Mouse (Mus musculus): Measurements from ENCODE around the gene Arid1a. TPM values are rescaled to one million over a fixed set of nuclear protein-coding genes. Genes with fewer than 3 reads are reported as not detected.
A peak's percentile ranks its signal among the peaks of the same experiment; 100 is the strongest.
"Not testable (repeated sequence)": the region's sequence is repeated elsewhere in the genome, so short reads cannot be mapped to it uniquely, and the experiment has no call there.

Gene Arid1a
- total and polyA plus RNA-seq, 3 experiments: 45.9 to 74.0 (median 48.6) TPM

- no peak for DNase-seq
Observed at GRCm38 (mm10) chr4:133652746-133653145, 103.8 kb downstream of the Arid1a start.

DNA sequence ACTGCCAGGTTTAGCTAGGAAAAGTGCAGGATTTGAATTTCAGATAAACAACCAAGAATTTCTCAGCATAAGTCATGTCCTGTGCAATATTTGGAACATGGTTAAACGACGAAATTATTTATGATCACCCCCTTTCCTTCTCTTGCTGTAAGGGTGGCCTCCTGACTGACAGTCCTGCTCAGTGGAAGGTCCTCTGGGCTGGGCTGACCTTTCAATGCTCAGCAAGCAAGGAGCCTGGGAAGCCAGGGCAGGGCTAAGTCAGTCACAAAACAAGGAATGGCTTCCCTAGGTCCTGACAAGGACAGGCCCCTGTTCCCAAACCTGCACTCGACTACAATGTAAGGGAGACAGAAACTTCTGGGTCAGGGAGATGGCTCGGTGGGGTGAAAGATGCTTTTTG, 104.6 kb downstream of the Arid1a start:
- DNase-seq: no peak

DNA sequence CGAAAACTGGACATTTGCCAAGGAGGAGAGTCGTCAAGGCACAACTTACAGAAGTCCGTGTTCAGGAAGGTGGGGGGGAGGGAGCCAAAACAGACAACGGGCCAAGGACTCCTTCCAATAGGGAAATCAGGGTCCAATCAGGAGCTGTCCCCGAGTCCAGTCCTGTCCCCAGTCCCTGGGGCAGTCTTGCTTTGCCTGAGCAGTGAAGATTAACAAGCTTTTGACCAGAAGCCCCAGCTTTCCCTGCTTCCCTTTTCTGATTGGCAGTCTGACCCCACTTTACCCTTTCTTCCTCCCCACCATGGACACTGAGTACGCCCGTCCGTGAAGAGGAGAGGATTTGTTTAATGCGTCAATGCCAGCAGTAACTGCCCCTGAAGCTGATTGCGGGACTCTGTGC, 105.1 kb downstream of the Arid1a start:
- DNase-seq: no peak

DNA sequence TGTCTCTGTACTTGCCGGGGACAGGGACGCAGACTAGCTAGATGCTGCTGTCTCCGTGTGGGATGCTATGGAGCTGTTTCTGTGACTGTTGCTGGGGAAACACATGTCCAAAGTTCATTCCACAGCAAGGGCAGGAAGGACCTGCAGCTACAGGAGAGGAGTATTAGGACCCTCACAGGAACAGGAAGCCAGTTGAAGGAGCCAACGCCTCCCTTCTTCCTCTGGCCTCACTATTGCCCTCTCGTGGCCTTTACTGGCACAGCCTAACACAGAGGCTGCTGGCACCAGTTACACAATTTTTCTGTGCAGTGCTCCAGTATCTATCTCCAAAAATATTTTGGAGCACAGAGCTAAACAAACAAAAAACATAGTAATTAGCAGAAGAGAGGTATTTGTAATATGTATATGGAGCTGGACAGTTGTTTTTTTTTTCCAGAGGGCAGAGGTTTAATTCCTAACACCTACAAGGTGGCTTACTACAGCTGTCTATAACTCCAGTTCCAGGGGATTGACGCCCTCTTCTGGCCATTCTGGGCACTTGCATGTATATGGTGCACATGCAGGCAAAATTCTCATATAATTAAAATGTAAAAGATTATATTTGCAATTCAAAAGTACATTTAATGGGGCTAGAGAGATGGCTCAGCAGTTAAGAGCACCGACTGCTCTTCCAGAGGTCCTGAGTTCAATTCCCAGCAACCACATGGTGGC, 106.4 kb downstream of the Arid1a start, which contains the start of gene Zdhhc18:
Gene Zdhhc18, minus strand, starts transcription at position 166 of the 711 bp plus-strand sequence.
- DNase-seq: peak; percentile 78

DNA sequence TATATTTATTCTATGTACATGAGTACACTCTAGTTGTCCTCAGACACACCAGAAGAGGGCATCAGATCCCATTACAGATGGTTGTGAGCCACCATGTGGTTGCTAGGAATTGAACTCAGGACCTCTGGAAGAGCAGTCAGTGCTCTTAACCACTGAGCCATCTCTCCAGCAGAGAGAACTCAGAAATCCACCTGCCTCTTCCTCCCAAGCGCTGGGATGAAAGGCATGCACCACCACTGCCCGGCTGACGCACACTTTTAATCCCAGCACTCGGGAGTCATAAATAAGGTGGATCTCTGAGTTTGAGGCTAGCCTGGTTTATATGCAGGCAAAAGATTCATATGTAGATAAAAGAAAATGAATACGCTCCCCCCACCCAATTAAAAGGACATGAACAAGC, 107.1 kb downstream of the Arid1a start:
- not testable (repeated sequence) for DNase-seq

DNA sequence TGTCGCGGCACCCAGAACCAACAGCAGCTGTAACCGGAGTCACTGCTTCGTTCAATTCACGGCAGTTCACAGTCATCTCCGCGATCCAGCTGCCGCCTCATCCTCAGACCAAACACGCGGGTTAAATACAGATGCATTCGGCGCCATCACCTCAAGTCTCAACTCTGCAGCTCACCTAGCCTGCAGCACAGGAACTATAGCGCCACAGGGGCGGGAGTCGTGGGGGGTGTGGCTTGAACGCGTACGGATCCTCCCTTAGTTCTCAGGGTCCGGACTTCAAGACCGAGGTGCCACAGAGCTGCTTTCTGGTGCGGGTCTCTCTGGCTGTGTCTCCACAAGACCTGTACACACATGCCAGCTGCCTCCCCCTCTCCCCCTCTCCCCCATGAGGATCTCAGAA, 110.9 kb downstream of the Arid1a start:
- DNase-seq: no peak

DNA sequence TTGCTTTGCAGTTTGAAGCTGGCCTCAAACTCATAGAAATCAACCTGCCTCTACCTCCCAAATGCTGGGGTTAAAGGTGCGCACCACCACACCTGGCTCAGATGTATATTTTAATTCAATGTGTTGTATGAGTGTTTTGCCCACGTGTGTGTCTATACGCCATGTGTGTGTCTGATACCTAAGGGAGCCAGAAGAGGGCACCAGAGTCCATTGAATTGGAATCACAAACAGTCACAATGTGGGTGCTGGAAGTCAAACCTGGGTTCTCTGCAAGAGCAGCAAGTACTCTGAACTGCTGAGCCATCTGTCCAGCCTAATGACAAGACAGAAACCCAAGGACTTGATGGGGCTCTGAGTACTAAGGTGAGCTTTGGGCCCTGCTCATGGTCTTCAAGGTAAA, 111.4 kb downstream of the Arid1a start:
- no peak for DNase-seq

DNA sequence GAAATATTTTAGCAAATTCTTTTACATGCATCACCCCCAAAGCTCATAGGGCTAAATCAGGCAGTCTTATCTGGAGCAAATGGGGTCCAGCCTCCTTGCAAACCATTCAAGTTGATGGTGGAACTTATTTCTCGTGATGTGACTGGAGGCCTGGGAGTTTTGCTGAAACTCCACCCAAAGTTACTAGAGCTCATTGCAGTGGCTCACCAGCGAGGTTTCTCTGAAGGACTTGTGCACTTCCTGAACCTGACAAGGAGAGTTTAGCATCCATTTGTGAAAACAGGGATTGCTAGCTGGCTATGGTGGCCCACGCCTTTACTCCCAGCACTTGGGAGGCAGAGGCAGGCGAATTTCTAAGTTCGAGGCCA, 122.5 kb downstream of the Arid1a start:
- DNase-seq: no peak

- DNase-seq: peak; percentile 94
Observed at GRCm38 (mm10) chr4:133633332-133634042, 123.1 kb downstream of the Arid1a start.

DNA sequence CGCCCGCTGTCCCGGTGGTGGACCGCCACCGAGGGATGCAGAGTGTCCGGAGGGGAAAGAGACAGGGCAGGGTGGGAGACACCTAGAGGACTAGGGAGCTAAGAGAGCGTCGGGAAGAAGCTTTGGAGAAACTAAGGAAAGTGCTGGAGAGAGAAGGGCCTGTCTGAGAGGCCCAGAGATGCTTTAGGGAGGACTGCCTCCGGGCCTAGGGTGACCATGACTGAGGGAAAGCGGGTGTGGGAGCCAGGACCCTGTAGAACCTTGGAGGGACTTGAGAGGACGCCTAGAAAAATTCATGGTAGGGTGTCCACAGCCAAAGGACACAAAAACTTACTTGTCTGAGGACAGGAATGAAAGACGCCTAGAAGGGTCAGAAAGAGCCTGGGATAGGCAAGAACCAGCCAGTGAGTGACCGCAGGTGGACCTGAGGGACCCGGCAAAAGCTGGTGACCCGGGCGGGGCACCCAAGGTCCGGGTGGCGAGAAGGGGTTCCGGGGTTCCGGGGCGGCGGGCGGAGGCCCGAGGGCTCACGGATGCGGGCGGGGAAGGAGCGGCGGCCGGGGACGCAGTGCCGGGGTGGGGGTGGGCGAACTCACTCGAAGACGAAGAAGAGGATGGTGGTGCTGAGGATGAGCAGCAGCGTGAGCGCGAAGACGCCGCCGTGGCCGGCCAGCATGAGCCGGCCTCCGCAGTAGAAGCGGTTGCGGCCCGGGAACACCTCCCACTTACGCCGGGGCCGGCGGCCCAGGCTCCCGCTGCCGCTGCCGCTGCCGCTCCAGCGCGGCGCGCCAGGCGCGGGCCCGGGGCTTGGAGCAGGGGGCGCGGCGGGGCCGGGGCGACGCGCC, 123.9 kb downstream of the Arid1a start:
- peak; percentile 76 for DNase-seq

DNA sequence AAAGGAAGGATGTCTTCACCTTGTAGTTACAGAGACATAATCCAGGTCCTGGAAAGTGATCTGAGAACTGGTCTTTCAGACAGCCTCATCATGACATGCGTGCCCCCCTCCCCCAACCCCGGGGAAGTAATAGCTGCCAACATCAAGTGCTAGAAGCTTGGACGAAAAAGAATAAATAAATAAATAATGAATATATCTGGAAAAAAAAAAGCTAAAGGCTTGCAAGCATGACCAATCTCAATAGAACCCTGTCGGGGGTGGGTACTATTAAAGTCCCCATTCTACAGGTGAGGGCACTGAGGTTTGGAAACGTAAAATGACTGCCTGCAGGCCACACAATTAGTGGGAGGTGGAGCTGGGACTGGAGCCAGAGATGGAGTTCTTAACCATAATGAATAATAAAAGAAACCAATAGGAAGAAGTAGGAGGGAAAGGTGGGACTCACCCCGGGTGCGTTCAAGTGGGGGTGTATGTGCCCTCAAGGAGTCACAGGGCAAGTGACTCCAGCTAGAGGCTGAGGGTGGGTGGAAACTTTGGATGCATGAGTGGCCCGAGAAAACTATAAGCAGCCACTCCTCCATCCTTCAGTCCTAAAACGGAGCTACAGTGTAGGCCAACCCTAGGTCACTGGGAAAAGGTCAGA, 124.7 kb downstream of the Arid1a start:
- DNase-seq: no peak

GRCm38 (mm10) chr4:133631071-133631768, 125.3 kb downstream of the Arid1a start:
- peak; percentile 47 for DNase-seq

DNA sequence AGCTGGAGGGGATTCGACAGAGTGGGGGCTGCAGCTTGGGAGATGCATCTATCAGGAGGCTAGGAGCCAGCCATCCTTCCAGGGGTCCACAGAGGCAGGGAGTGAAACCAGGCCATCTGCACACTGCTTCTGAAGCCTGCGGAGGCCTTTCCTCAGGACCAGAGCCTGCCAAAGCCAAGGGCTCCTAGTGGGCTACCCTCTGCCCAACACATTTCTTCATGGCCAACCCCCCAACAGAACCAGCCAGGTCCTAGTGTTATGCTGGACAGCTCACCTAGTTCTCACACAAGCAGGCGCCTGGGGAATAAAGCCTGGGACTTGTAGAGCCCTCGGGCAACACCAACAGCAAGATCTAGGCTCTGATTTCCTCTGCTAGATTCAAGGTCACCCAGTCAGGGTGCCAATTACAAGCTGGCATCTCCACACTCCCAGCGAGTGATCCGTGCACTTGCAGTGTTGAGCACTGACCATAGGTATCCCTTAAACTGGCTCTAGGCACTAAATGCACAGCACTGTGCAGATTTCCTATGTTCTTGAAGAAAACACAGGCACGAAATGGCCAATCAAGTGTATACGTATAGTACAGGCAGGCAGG, 126.1 kb downstream of the Arid1a start:
- DNase-seq: no peak

DNA sequence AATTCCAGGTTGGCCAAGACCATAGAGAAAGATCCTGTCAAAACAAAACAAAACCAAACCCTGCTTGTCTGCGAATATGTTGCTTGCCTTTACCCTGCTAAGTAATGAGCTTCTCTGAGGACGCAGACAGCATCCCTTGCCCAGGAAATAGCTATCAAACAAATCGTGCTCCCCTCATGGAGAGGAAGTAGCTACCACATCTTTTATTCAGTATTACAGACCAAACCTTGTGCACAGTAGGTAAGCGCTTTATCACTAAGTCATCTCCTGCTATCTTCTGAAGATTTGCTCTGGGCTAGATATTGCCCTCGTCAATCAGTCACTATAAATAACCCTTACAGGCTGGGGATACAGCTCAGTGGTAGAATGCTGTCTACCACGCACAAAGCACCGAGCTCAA, 127.4 kb downstream of the Arid1a start:
- DNase-seq: no peak

Small RNA genes within 50 kb of the gene (microRNA-seq; reads per million reads assigned to microRNA genes)
- 0 reads per million in 2 experiments for gene Mir7227

Other genes starting within 250 kb of the Arid1a start
- gene Kdf1, start 237.8 kb downstream of the Arid1a start, total RNA-seq (2021): 1 to 10 TPM; 1.8 to 2.1 TPM
- gene Kdf1, start 237.8 kb downstream of the Arid1a start, polyA plus RNA-seq (2012; rRNA removed): 4.4 and 5.3 TPM in 2 replicates
- gene Nudc, start 210.8 kb downstream of the Arid1a start, total RNA-seq (2021): 100 to 1,000 TPM; 157 to 176 TPM
- 49.9 and 57.3 TPM in 2 replicates for gene Nudc, start 210.8 kb downstream of the Arid1a start, polyA plus RNA-seq (2012; rRNA removed)
- gene Nr0b2, start 203.4 kb downstream of the Arid1a start, total RNA-seq (2021): 10 to 100 TPM; 39.9 to 65.5 TPM
- 251 and 295 TPM in 2 replicates for gene Nr0b2, start 203.4 kb downstream of the Arid1a start, polyA plus RNA-seq (2012; rRNA removed)
- gene Gpatch3, start 182.0 kb downstream of the Arid1a start, total RNA-seq (2021): 1 to 10 TPM; 6.0 to 7.5 TPM
- 8.5 and 13.1 TPM in 2 replicates for gene Gpatch3, start 182.0 kb downstream of the Arid1a start, polyA plus RNA-seq (2012; rRNA removed)
- gene Gpn2, start 172.4 kb downstream of the Arid1a start, total RNA-seq (2021): 10 to 100 TPM; 16.5 to 18.5 TPM
- gene Gpn2, start 172.4 kb downstream of the Arid1a start, polyA plus RNA-seq (2012; rRNA removed): 63.3 and 82.5 TPM in 2 replicates
- gene Sfn, start 154.6 kb downstream of the Arid1a start, total RNA-seq (2021): 1 to 10 TPM; 1.4 to 1.8 TPM
- 2.1 and 3.0 TPM in 2 replicates for gene Sfn, start 154.6 kb downstream of the Arid1a start, polyA plus RNA-seq (2012; rRNA removed)
- gene Zdhhc18, start 106.6 kb downstream of the Arid1a start, total RNA-seq (2021): 10 to 100 TPM; 18.4 to 24.8 TPM
- gene Zdhhc18, start 106.6 kb downstream of the Arid1a start, polyA plus RNA-seq (2012; rRNA removed): 31.0 and 32.9 TPM in 2 replicates
- gene Pigv, start 84.1 kb downstream of the Arid1a start, total RNA-seq (2021): 10 to 100 TPM; 13.0 to 19.7 TPM
- gene Pigv, start 84.1 kb downstream of the Arid1a start, polyA plus RNA-seq (2012; rRNA removed): 13.4 and 14.0 TPM in 2 replicates
- gene Rps6ka1, start 131.0 kb upstream of the Arid1a start, total RNA-seq (2021): 10 to 100 TPM; 12.2 to 16.6 TPM
- 19.3 and 20.6 TPM in 2 replicates for gene Rps6ka1, start 131.0 kb upstream of the Arid1a start, polyA plus RNA-seq (2012; rRNA removed)
- gene Hmgn2, start 211.9 kb upstream of the Arid1a start, total RNA-seq (2021): 100 to 1,000 TPM; 109 to 291 TPM
- 15.8 and 16.8 TPM in 2 replicates for gene Hmgn2, start 211.9 kb upstream of the Arid1a start, polyA plus RNA-seq (2012; rRNA removed)
- gene Dhdds, start 244.1 kb upstream of the Arid1a start, total RNA-seq (2021): 10 to 100 TPM; 43.9 to 49.4 TPM
- 17.9 and 23.3 TPM in 2 replicates for gene Dhdds, start 244.1 kb upstream of the Arid1a start, polyA plus RNA-seq (2012; rRNA removed)